Mouse (Mus musculus) megakaryocyte, embryonic 14.5 days (primary cell): Measurements from ENCODE around the gene Rab3b. TPM values are rescaled to one million over a fixed set of nuclear protein-coding genes. Genes with fewer than 3 reads are reported as not detected.
A peak's percentile ranks its signal among the peaks of the same experiment; 100 is the strongest.

ENCODE experiments used
- H3K27me3 ChIP-seq: replicated peaks from 2 replicates; pipeline ENCODE3; 2012; ENCODE audit warnings: inconsistent platforms
- H3K36me3 ChIP-seq: replicated peaks from 2 replicates; pipeline ENCODE3; 2012; ENCODE audit warnings: low read length, inconsistent platforms, mixed read lengths
- H3K4me1 ChIP-seq: 2 replicates; pipeline ENCODE4 v1.6.1; 2012; ENCODE audit warnings: inconsistent platforms
- H3K4me3 ChIP-seq: replicated peaks from 2 replicates; pipeline ENCODE3; 2012; ENCODE audit warnings: moderate library complexity, mild to moderate bottlenecking, inconsistent platforms
- H3K9me3 ChIP-seq: 2 replicates; pipeline ENCODE4 v1.6.1; 2012; ENCODE audit warnings: inconsistent platforms
- FLI1 ChIP-seq: IDR thresholded peaks from 2 replicates; pipeline ENCODE4 v1.6.1; 2012; ENCODE audit warnings: low read length, inconsistent platforms, mixed read lengths
- GATA1 ChIP-seq: IDR thresholded peaks from 3 replicates; pipeline ENCODE4 v1.6.1; 2012; ENCODE audit warnings: mixed read lengths, low read length, inconsistent platforms, borderline replicate concordance
- polyA plus RNA-seq: library from polyadenylated mRNA; stranded (reverse); fragments of >175 nt; gene quantifications from 2 replicates; pipeline ENCODE4 v1.2.3, GENCODE M21; 2012; ENCODE audit warnings: low replicate concordance; ENCODE audit not compliant: insufficient read depth

Rab3b gene
- polyA plus RNA-seq, 1 experiment = not detected

GRCm38 (mm10) chr4:108843336-108843735 is 35.5 kb upstream of the Rab3b start:
- H3K4me1 ChIP-seq = peaks cover 7% of the 10 kb centered on the region
- no peaks in the 10 kb centered on the region for H3K9me3 ChIP-seq
- H3K36me3 ChIP-seq = no peaks in the 10 kb centered on the region
- TF ChIP-seq GATA1 (no peak), FLI1 (no peak)
- H3K4me3 ChIP-seq = no peak overlapping the region
- no peaks in the 10 kb centered on the region for H3K27me3 ChIP-seq

GRCm38 (mm10) chr4:108845824-108846569 is 32.9 kb upstream of the Rab3b start:
- TF ChIP-seq GATA1 (no peak), FLI1 (no peak)

GRCm38 (mm10) chr4:108847715-108848504 is 31.0 kb upstream of the Rab3b start, which contains the start of gene Kti12:
Gene Kti12 (plus strand): TSS chr4:108847785.
- no peak for TF ChIP-seq GATA1
- TF ChIP-seq FLI1 = peak; percentile 74; the same call in 1 of the 2 replicates
- Histone ChIP-seq H3K4me1 (peaks cover 12% of the 10 kb centered on the region), H3K36me3 (peaks cover 2% of the 10 kb centered on the region), H3K9me3 (no peaks in the 10 kb centered on the region), H3K27me3 (no peaks in the 10 kb centered on the region), H3K4me3 (peak within 1 kb of the TSS; percentile 94)

More at GRCm38 (mm10) chr4:108845824-108846569, 32.9 kb upstream of the Rab3b start:
- Histone ChIP-seq H3K4me3 (no peak overlapping the region), H3K9me3 (no peaks in the 10 kb centered on the region), H3K4me1 (peaks cover 12% of the 10 kb centered on the region), H3K36me3 (no peaks in the 10 kb centered on the region), H3K27me3 (no peaks in the 10 kb centered on the region)

GRCm38 (mm10) chr4:108848505-108848848 is 30.4 kb upstream of the Rab3b start, which contains the start of gene A730015C16Rik:
Gene A730015C16Rik (minus strand): TSS chr4:108848619.
- no peak for TF ChIP-seq GATA1
- no peak for TF ChIP-seq FLI1

GRCm38 (mm10) chr4:108866806-108867205 is 12.1 kb upstream of the Rab3b start:
- TF ChIP-seq GATA1 = no peak
- TF ChIP-seq FLI1 = no peak
- no peaks in the 10 kb centered on the region for H3K4me1 ChIP-seq
- no peak overlapping the region for H3K4me3 ChIP-seq
- H3K9me3 ChIP-seq = no peaks in the 10 kb centered on the region
- no peaks in the 10 kb centered on the region for H3K36me3 ChIP-seq
- peaks cover 7% of the 10 kb centered on the region for H3K27me3 ChIP-seq

More at GRCm38 (mm10) chr4:108848505-108848848, 30.4 kb upstream of the Rab3b start, which contains the start of gene A730015C16Rik:
- Histone ChIP-seq H3K4me1 (peaks cover 10% of the 10 kb centered on the region), H3K27me3 (no peaks in the 10 kb centered on the region), H3K4me3 (peak within 1 kb of the TSS; percentile 94), H3K9me3 (no peaks in the 10 kb centered on the region), H3K36me3 (peaks cover 7% of the 10 kb centered on the region)

GRCm38 (mm10) chr4:108869730-108870374 is 9.0 kb upstream of the Rab3b start:
- H3K27me3 ChIP-seq = peaks cover 19% of the 10 kb centered on the region
- no peaks in the 10 kb centered on the region for H3K36me3 ChIP-seq
- no peaks in the 10 kb centered on the region for H3K9me3 ChIP-seq
- H3K4me3 ChIP-seq = no peak overlapping the region
- TF ChIP-seq GATA1 (no peak), FLI1 (no peak)
- H3K4me1 ChIP-seq = no peaks in the 10 kb centered on the region

- no peaks in the 10 kb centered on the region for H3K9me3 ChIP-seq
- H3K4me1 ChIP-seq = peaks cover 3% of the 10 kb centered on the region; the same call in 1 of the 2 replicates
- H3K4me3 ChIP-seq = no peak overlapping the region
- H3K36me3 ChIP-seq = no peaks in the 10 kb centered on the region
- peaks cover 50% of the 10 kb centered on the region for H3K27me3 ChIP-seq
- TF ChIP-seq GATA1 = no peak
- no peak for TF ChIP-seq FLI1
These were observed 5.1 kb upstream of the Rab3b start for GRCm38 (mm10) chr4:108873746-108874145.

- H3K27me3 ChIP-seq = peaks cover 62% of the 10 kb centered on the region
- TF ChIP-seq GATA1 = no peak
- TF ChIP-seq FLI1 = no peak
- H3K4me1 ChIP-seq = peaks cover 13% of the 10 kb centered on the region
- no peak overlapping the region for H3K4me3 ChIP-seq
- H3K9me3 ChIP-seq = no peaks in the 10 kb centered on the region
- no peaks in the 10 kb centered on the region for H3K36me3 ChIP-seq
These were observed 962 bp upstream of the Rab3b start for GRCm38 (mm10) chr4:108877901-108878300.

GRCm38 (mm10) chr4:108883815-108884214 is 5.0 kb downstream of the Rab3b start:
- no peak for TF ChIP-seq GATA1
- no peak for TF ChIP-seq FLI1
- Histone ChIP-seq H3K4me3 (no peak overlapping the region), H3K36me3 (no peaks in the 10 kb centered on the region), H3K27me3 (peaks cover 39% of the 10 kb centered on the region), H3K4me1 (peaks cover 9% of the 10 kb centered on the region), H3K9me3 (peaks cover 7% of the 10 kb centered on the region)
